Mouse (Mus musculus): Measurements from ENCODE around the gene Jund. TPM values are rescaled to one million over a fixed set of nuclear protein-coding genes. Genes with fewer than 3 reads are reported as not detected.
A peak's percentile ranks its signal among the peaks of the same experiment; 100 is the strongest.

Gene Jund
- total and polyA plus RNA-seq, 3 experiments: 191 to 283 (median 279) TPM

DNA sequence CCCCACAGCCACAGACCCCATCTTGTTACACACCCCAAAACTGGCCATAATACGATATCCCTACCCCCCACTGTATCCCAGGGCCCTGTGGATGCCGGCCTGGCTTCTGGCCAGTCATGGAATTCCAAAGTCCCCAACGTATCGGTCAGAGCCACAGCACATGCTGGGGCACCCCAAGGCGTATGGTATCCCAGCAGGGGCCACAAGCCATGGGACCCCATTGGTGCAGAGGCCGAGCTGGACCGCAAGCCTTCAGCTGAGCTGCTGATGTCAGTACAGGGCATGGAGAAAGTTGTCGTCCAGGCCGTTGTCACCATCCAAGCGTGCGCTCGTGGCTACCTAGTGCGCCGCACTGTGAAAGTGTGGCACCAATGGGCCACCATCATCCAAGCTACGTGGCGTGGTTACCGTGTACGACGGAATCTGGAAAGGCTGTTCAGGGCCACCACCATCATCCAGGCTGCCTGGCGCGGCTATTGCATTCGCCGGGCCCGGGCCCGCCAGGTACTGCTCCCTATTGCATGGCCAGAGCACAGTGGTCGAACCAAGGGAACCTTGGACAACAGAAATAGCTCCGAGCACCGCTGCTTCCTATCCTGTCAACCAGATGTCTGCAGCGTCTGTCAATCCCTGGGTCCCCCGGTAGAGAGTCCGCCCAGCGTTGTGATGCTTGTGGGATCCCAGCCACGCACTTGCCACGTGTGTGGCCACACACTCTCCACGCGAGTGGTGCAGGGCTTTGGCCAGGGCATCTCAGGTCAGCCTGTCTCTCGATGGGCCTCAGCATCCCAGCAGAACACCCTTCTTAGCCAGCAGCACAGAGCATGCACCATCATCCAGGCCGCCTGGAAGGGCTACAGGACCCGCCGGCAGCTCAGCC, 18.0 kb downstream of the Jund start:
- dilution Hi-C loops (cut with MboI; ENCODE audit: extremely low pct_ligation_motif_present, extremely low pct_unique_long_range_greater_than_20kb, low sequenced_read_pairs): no loop called here

DNA sequence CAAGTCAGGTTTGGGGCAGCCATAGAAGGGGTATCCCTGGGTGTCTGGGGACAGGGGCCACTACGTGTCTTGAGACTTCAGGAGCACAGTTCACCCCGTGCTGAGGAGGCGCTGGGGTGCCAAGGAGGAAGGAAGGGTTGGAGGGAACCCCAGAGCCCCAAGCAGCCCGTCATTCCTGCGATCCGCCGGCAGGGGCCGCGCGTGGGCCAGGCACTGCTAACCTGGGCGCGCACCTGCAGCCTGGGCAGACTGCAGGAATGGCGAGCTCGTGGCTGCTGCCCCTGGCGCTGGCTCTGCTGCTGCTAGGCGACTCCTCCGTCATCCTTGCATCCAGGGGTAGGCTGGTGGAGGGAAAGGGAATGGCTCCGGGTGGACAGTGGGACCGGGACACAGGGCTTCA, 19.5 kb downstream of the Jund start, which contains the start of gene Gm3336:
TSS of gene Gm3336 (plus strand) at position 247 of the 400 bp plus-strand sequence.
- in situ Hi-C loops (cut with MboI; ENCODE audit: low pct_ligation_motif_present, low pct_unique_long_range_greater_than_20kb, low sequenced_read_pairs) (loop anchor here (5.0 to 10.0 kb wide), 3 partner anchors 34 to 127 kb away; partner anchors contain the start of genes Pgpep1 and Rab3a), dilution Hi-C loops (cut with MboI; ENCODE audit: extremely low pct_ligation_motif_present, extremely low pct_unique_long_range_greater_than_20kb, low sequenced_read_pairs) (no loop called here)
- Histone ChIP-seq H3K9me3 (replicated peaks; ENCODE audit: low read length) (no peaks in the 10 kb centered on the region), H3K9ac (ENCODE audit: insufficient read depth, low read depth) (no peak within 1 kb of the TSS), H3K79me2 (replicated peaks; ENCODE audit: control insufficient read depth, extremely low read depth, insufficient read depth, poor library complexity, severe bottlenecking) (no peaks in the 10 kb centered on the region), H3K27me3 (replicated peaks) (peaks cover 13% of the 10 kb centered on the region), H3K4me3 (replicated peaks in 1 of 3; ENCODE audit: low read depth in 2 of 3, low read length in 2 of 3, poor library complexity in 1 of 3) (no peak within 1 kb of the TSS), H3K4me2 (ENCODE audit: insufficient read depth, low read depth, poor library complexity, severe bottlenecking) (peak within 1 kb of the TSS; percentile 4; the same call in 1 of the 2 replicates), H3K36me3 (replicated peaks in 1 of 2; ENCODE audit: control insufficient read depth in 1 of 2, insufficient read depth in 1 of 2, low read length in 1 of 2) (no peaks in the 10 kb centered on the region), H3K27ac (ENCODE audit: insufficient read depth, low read depth) (no peak within 1 kb of the TSS), H3K4me1 (ENCODE audit: control insufficient read depth in 1 of 2, insufficient read depth in 2 of 2) (peaks cover 2 to 23% of the 10 kb centered on the region in 2 experiments)
- no peak for DNase-seq (ENCODE audit: extremely low read depth)
- TF ChIP-seq CTCF (conservative IDR thresholded peaks at IDR 0.05 in 1 of 2, IDR thresholded peaks at IDR 0.05 in 1 of 2; ENCODE audit: low read depth in 2 of 2, low read length in 2 of 2) (peak; percentile 48 to 90; a peak in 3 of 4 replicates), USF1 (IDR thresholded peaks at IDR 0.05; ENCODE audit: low read depth, low read length) (no peak), USF2 (conservative IDR thresholded peaks at IDR 0.05; ENCODE audit: low read depth, low read length) (no peak), PAX5 (IDR thresholded peaks at IDR 0.05; ENCODE audit: low read length) (no peak), KAT2A (IDR thresholded peaks at IDR 0.05; ENCODE audit: insufficient replicate concordance, low read length) (no peak), SIN3A (IDR thresholded peaks at IDR 0.05; ENCODE audit: low read length) (no peak), IRF4 (IDR thresholded peaks at IDR 0.05; ENCODE audit: low read depth, low read length) (peak; percentile 29; the same call in 1 of the 2 replicates), TCF12 (IDR thresholded peaks at IDR 0.05; ENCODE audit: low read depth, low read length) (peak; percentile 64), GABPA (IDR thresholded peaks at IDR 0.05; ENCODE audit: insufficient replicate concordance, low read depth, low read length) (no peak), HCFC1 (IDR thresholded peaks at IDR 0.05; ENCODE audit: low read depth, low read length) (no peak), ELF1 (IDR thresholded peaks at IDR 0.05; ENCODE audit: low read depth, low read length) (peak; percentile 35; the same call in 1 of the 2 replicates), JUN (IDR thresholded peaks at IDR 0.05; ENCODE audit: insufficient read depth, low read depth, low read length) (no peak), NELFE (IDR thresholded peaks at IDR 0.05; ENCODE audit: low read depth, low read length) (peak; percentile 19; the same call in 1 of the 2 replicates), ZNF384 (IDR thresholded peaks at IDR 0.05; ENCODE audit: low read depth, low read length) (no peak), RCOR1 (conservative IDR thresholded peaks at IDR 0.05; ENCODE audit: low read depth, low read length) (no peak), JUND (conservative IDR thresholded peaks at IDR 0.05; ENCODE audit: low read depth, low read length) (no peak), CHD1 (IDR thresholded peaks at IDR 0.05; ENCODE audit: low read depth, low read length) (no peak), SMC3 (IDR thresholded peaks at IDR 0.05; ENCODE audit: low read depth, low read length) (peak; percentile 83), ZKSCAN1 (IDR thresholded peaks at IDR 0.05; ENCODE audit: borderline replicate concordance, low read depth, low read length) (no peak), ZC3H11A (IDR thresholded peaks at IDR 0.05; ENCODE audit: low read depth, low read length) (peak; percentile 28; the same call in 1 of the 2 replicates), E2F4 (IDR thresholded peaks at IDR 0.05; ENCODE audit: insufficient replicate concordance, low read depth, low read length) (no peak), TBP (conservative IDR thresholded peaks at IDR 0.05; ENCODE audit: low read depth, low read length) (no peak), CHD2 (IDR thresholded peaks at IDR 0.05; ENCODE audit: low read length) (no peak), EP300 (IDR thresholded peaks at IDR 0.05; ENCODE audit: low read length) (no peak), UBTF (IDR thresholded peaks at IDR 0.05; ENCODE audit: low read depth, low read length) (no peak)

More for the DNA sequence above, 18.0 kb downstream of the Jund start:
- Histone ChIP-seq H3K9ac (ENCODE audit: insufficient read depth, low read depth) (no peak overlapping the region), H3K9me3 (replicated peaks; ENCODE audit: low read length) (no peaks in the 10 kb centered on the region), H3K4me2 (ENCODE audit: insufficient read depth, low read depth, poor library complexity, severe bottlenecking) (no peak overlapping the region), H3K4me3 (replicated peaks in 1 of 3; ENCODE audit: low read depth in 2 of 3, low read length in 2 of 3, poor library complexity in 1 of 3) (no peak overlapping the region), H3K27me3 (replicated peaks) (peaks cover 13% of the 10 kb centered on the region), H3K4me1 (ENCODE audit: control insufficient read depth in 1 of 2, insufficient read depth in 2 of 2) (peaks cover 0 to 20% of the 10 kb centered on the region in 2 experiments; a peak in 3 of 4 replicates), H3K36me3 (replicated peaks in 1 of 2; ENCODE audit: control insufficient read depth in 1 of 2, insufficient read depth in 1 of 2, low read length in 1 of 2) (no peaks in the 10 kb centered on the region), H3K27ac (ENCODE audit: insufficient read depth, low read depth) (no peak overlapping the region), H3K79me2 (replicated peaks; ENCODE audit: control insufficient read depth, extremely low read depth, insufficient read depth, poor library complexity, severe bottlenecking) (no peaks in the 10 kb centered on the region)
- TF ChIP-seq MXI1 (IDR thresholded peaks at IDR 0.05; ENCODE audit: low read depth, low read length) (no peak), BHLHE40 (IDR thresholded peaks at IDR 0.05; ENCODE audit: low read depth, low read length) (no peak), EP300 (IDR thresholded peaks at IDR 0.05; ENCODE audit: low read length) (no peak), ZC3H11A (IDR thresholded peaks at IDR 0.05; ENCODE audit: low read depth, low read length) (no peak), RCOR1 (conservative IDR thresholded peaks at IDR 0.05; ENCODE audit: low read depth, low read length) (no peak), USF1 (IDR thresholded peaks at IDR 0.05; ENCODE audit: low read depth, low read length) (no peak), POLR2AphosphoS2 (IDR thresholded peaks at IDR 0.05; ENCODE audit: low read depth, low read length) (no peak), MAX (IDR thresholded peaks at IDR 0.05; ENCODE audit: low read length) (no peak), KAT2A (IDR thresholded peaks at IDR 0.05; ENCODE audit: insufficient replicate concordance, low read length) (no peak), HCFC1 (IDR thresholded peaks at IDR 0.05; ENCODE audit: low read depth, low read length) (no peak), ZKSCAN1 (IDR thresholded peaks at IDR 0.05; ENCODE audit: borderline replicate concordance, low read depth, low read length) (no peak), TCF12 (IDR thresholded peaks at IDR 0.05; ENCODE audit: low read depth, low read length) (no peak), ELF1 (IDR thresholded peaks at IDR 0.05; ENCODE audit: low read depth, low read length) (no peak), MEF2A (IDR thresholded peaks at IDR 0.05; ENCODE audit: borderline replicate concordance, low read depth, low read length) (no peak), UBTF (IDR thresholded peaks at IDR 0.05; ENCODE audit: low read depth, low read length) (no peak)
- no peak for DNase-seq (ENCODE audit: extremely low read depth)
- in situ Hi-C loops (cut with MboI; ENCODE audit: low pct_ligation_motif_present, low pct_unique_long_range_greater_than_20kb, low sequenced_read_pairs): loop anchor here (5.0 to 10.0 kb wide), 3 partner anchors 36 to 128 kb away; partner anchors contain the start of genes Pgpep1 and Rab3a

Data from CH12.LX (cell line).